Comparison of ENCODE assay signal across 8 mouse cellular contexts in genomic region chr3:95893126-95893525, GRCm38 (mm10). TPM values are rescaled to one million over a fixed set of nuclear protein-coding genes. Genes with fewer than 3 reads are reported as not detected.
DNase-seq lines count a peak whose midpoint lies in the region; ATAC-seq and TF ChIP-seq lines count a peak whose summit lies in the region.

No protein-coding gene starts in this region.

- H3K9ac ChIP-seq in midbrain, embryonic 14.5 days (replicated peaks; ENCODE audit: low read length), result 0 out of 2 replicates have a peak overlapping the region, but pooled peaks have one; percentile 14

- WGBS in kidney, adult 2 months, result 15% methylated on average over 7 of the region's 7 CpGs
- WGBS in midbrain, embryonic 14.5 days, result 26% methylated on average over 7 of the region's 7 CpGs

- no peak for TF ChIP-seq POLR2A in kidney, adult 2 months (IDR thresholded peaks at IDR 0.05; ENCODE audit: low read depth, low read length)
- TF ChIP-seq POLR2A in embryonic fibroblast, embryonic 13.5 days (IDR thresholded peaks at IDR 0.05; ENCODE audit: low read depth, low read length), result no peak

- H3K4me3 ChIP-seq in kidney, adult 2 months (ENCODE audit: insufficient read depth, low read depth, low read length), result no peak overlapping the region
- H3K4me3 ChIP-seq in embryonic fibroblast, embryonic 13.5 days (ENCODE audit: insufficient read depth, low read length), result peak overlapping the region; percentile 40
- H3K4me3 ChIP-seq in midbrain, embryonic 14.5 days (replicated peaks; ENCODE audit: low read depth, low read length), result peak overlapping the region; percentile 59

- peaks cover 5% of the 10 kb centered on the region for H3K4me1 ChIP-seq in kidney, adult 2 months (ENCODE audit: control insufficient read depth, insufficient read depth, low read length)
- peaks cover 2% of the 10 kb centered on the region; the same call in 1 of the 2 replicates for H3K4me1 ChIP-seq in embryonic fibroblast, embryonic 13.5 days (ENCODE audit: control insufficient read depth, insufficient read depth, low read length)
- H3K4me1 ChIP-seq in midbrain, embryonic 14.5 days (ENCODE audit: control insufficient read depth, insufficient read depth, low read length), result peaks cover 12% of the 10 kb centered on the region

- no peaks in the 10 kb centered on the region for H3K36me3 ChIP-seq in kidney, adult 2 months (ENCODE audit: control insufficient read depth, insufficient read depth, low read length)
- peaks cover 5% of the 10 kb centered on the region; the same call in 1 of the 2 replicates for H3K36me3 ChIP-seq in midbrain, embryonic 14.5 days (ENCODE audit: control insufficient read depth, insufficient read depth, low read length)

- H3K9me3 ChIP-seq in midbrain, embryonic 14.5 days (ENCODE audit: control insufficient read depth, low read length), result no peaks in the 10 kb centered on the region

- ATAC-seq in midbrain, embryonic 14.5 days (ENCODE audit: low FRiP score, low TSS enrichment), result no peak

- DNase-seq in kidney, adult 2 months, result no peak
- DNase-seq in kidney, postnatal 14 days, result no peak
- DNase-seq in kidney, postnatal 4 days, result peak; percentile 42 to 59
- DNase-seq in midbrain, embryonic 14.5 days, result no peak
- no peak for DNase-seq in spleen, postnatal 10 days (ENCODE audit: low spot score in 2 of 2)
- DNase-seq in ovary, postnatal 36 days (ENCODE audit: low spot score), result no peak
- DNase-seq in layer of hippocampus, adult 18-20 months (ENCODE audit: low spot score in 2 of 2), result no peak

- H3K27me3 ChIP-seq in kidney, adult 2 months (replicated peaks; ENCODE audit: control insufficient read depth, insufficient read depth, low read length), result no peaks in the 10 kb centered on the region
- H3K27me3 ChIP-seq in midbrain, embryonic 14.5 days (ENCODE audit: control insufficient read depth, insufficient read depth, low read length), result no peaks in the 10 kb centered on the region

- H3K27ac ChIP-seq in kidney, adult 2 months (ENCODE audit: insufficient read depth, low read depth, low read length), result peak overlapping the region; percentile 72
- H3K27ac ChIP-seq in embryonic fibroblast, embryonic 13.5 days (ENCODE audit: insufficient read depth, low read length), result peak overlapping the region; percentile 80
- peak overlapping the region; percentile 71 for H3K27ac ChIP-seq in midbrain, embryonic 14.5 days (replicated peaks; ENCODE audit: low read depth, low read length)

- peak overlapping the region; percentile 58 for H3K4me2 ChIP-seq in midbrain, embryonic 14.5 days (ENCODE audit: low read length)

- no peak for TF ChIP-seq CTCF in kidney, adult 2 months (conservative IDR thresholded peaks at IDR 0.05; ENCODE audit: insufficient read depth, insufficient read length, low read depth, low read length)
- no peak for TF ChIP-seq CTCF in embryonic fibroblast, embryonic 13.5 days (IDR thresholded peaks at IDR 0.05; ENCODE audit: borderline replicate concordance, insufficient read depth, low read length)

RNA-seq across cellular contexts. Expression of gene Aph1a, which starts 0.6 kb away (rescaled TPM):
- 177 and 182 TPM in 2 replicates for polyA plus RNA-seq in kidney, adult 2 months (2012; rRNA removed)
- polyA plus RNA-seq in embryonic fibroblast, embryonic 13.5 days (2011; ENCODE audit: insufficient read length, low read depth, missing spikeins), result 63.3 and 79.1 TPM in 2 replicates
- 34.7 and 68.9 TPM in 2 replicates for polyA plus RNA-seq in midbrain, embryonic 14.5 days (2014; fragmentation: Nextera tagmentation; extraction: Ambion mirVana)
- 10 to 100 TPM; 61.1 to 70.2 TPM for total RNA-seq in layer of hippocampus, adult 18-20 months (2021)

RNA-seq across cellular contexts. Expression of gene BC028528, which starts 1.3 kb away (rescaled TPM):
- polyA plus RNA-seq in kidney, adult 2 months (2012; rRNA removed), result 5.7 and 8.1 TPM in 2 replicates
- polyA plus RNA-seq in embryonic fibroblast, embryonic 13.5 days (2011; ENCODE audit: insufficient read length, low read depth, missing spikeins), result 18.7 and 23.6 TPM in 2 replicates
- 11.1 and 14.9 TPM in 2 replicates for polyA plus RNA-seq in midbrain, embryonic 14.5 days (2014; fragmentation: Nextera tagmentation; extraction: Ambion mirVana)
- total RNA-seq in layer of hippocampus, adult 18-20 months (2021), result 1 to 10 TPM; 2.2 to 3.0 TPM

RNA-seq across cellular contexts. Expression of gene Ciart, which starts 11.1 kb away (rescaled TPM):
- 5.1 and 6.0 TPM in 2 replicates for polyA plus RNA-seq in kidney, adult 2 months (2012; rRNA removed)
- polyA plus RNA-seq in embryonic fibroblast, embryonic 13.5 days (2011; ENCODE audit: insufficient read length, low read depth, missing spikeins), result 4.3 and 7.8 TPM in 2 replicates
- 3.1 and 3.9 TPM in 2 replicates for polyA plus RNA-seq in midbrain, embryonic 14.5 days (2014; fragmentation: Nextera tagmentation; extraction: Ambion mirVana)
- total RNA-seq in layer of hippocampus, adult 18-20 months (2021), result 10 to 100 TPM in 1 of 2 experiments, 1 to 10 TPM in 1; 9.2 to 11.7 TPM

RNA-seq across cellular contexts. Expression of gene Car14, which starts 11.4 kb away (rescaled TPM):
- 206 TPM in 2 replicates for polyA plus RNA-seq in kidney, adult 2 months (2012; rRNA removed)
- polyA plus RNA-seq in embryonic fibroblast, embryonic 13.5 days (2011; ENCODE audit: insufficient read length, low read depth, missing spikeins), result not detected in 2 replicates
- polyA plus RNA-seq in midbrain, embryonic 14.5 days (2014; fragmentation: Nextera tagmentation; extraction: Ambion mirVana), result 2.1 and 8.6 TPM in 2 replicates
- total RNA-seq in layer of hippocampus, adult 18-20 months (2021), result 10 to 100 TPM in 1 of 2 experiments, 1 to 10 TPM in 1; 9.9 to 10.8 TPM

RNA-seq across cellular contexts. Expression of gene Mrps21, which starts 21.8 kb away (rescaled TPM):
- polyA plus RNA-seq in kidney, adult 2 months (2012; rRNA removed), result 172 and 274 TPM in 2 replicates
- polyA plus RNA-seq in embryonic fibroblast, embryonic 13.5 days (2011; ENCODE audit: insufficient read length, low read depth, missing spikeins), result 171 and 236 TPM in 2 replicates
- polyA plus RNA-seq in midbrain, embryonic 14.5 days (2014; fragmentation: Nextera tagmentation; extraction: Ambion mirVana), result 271 and 314 TPM in 2 replicates
- total RNA-seq in layer of hippocampus, adult 18-20 months (2021), result 100 to 1,000 TPM; 134 to 158 TPM

Comparison
In these comparisons a context has a peak if more than half of its experiments do, and no peak if none do; other contexts are left out.
1. DNase-seq: peak in kidney, postnatal 4 days (2 of 2); none in kidney, adult 2 months (single experiment), kidney, postnatal 14 days (single experiment), midbrain, embryonic 14.5 days (single experiment), spleen, postnatal 10 days (0 of 2), ovary, postnatal 36 days (single experiment) and layer of hippocampus, adult 18-20 months (0 of 2).
2. Peak in every context shown above with its lines, with median percentiles within 50 percentile points of each other: H3K27ac ChIP-seq.